Comparison of ENCODE assay signal across 14 mouse cellular contexts in genomic region chr10:20398224-20398623, GRCm38 (mm10). TPM values are rescaled to one million over a fixed set of nuclear protein-coding genes. Genes with fewer than 3 reads are reported as not detected.
DNase-seq lines count a peak whose midpoint lies in the region; ATAC-seq lines count a peak whose summit lies in the region.
"Had no signal": no experiment of that assay in that cellular context is flagged by ENCODE, and none has a peak within 500 bp of the region (broad histone marks: within the 10 kb centered on the region; RNA-seq: fewer than 3 reads in every experiment).

No protein-coding gene starts in this region.

- H3K9ac ChIP-seq in heart, embryonic 15.5 days: no peak overlapping the region
- no peak overlapping the region for H3K9ac ChIP-seq in midbrain, embryonic 15.5 days
- H3K9ac ChIP-seq: neural tube, embryonic 15.5 days had no signal

- no peak for ATAC-seq in heart, embryonic 15.5 days (replicated peaks; ENCODE audit: insufficient number of reproducible peaks, insufficient read depth, low FRiP score, low read depth)
- ATAC-seq in megakaryocyte, adult 5-6 weeks (ENCODE audit: poor library complexity, severe bottlenecking): peak; percentile 83
- no peak for ATAC-seq in midbrain, embryonic 15.5 days (replicated peaks)

- intact Hi-C loops in gastrocnemius, postnatal 14 days (cut with DNase I; ENCODE audit: low total_unique reads): no loop called here

- no peaks in the 10 kb centered on the region for H3K36me3 ChIP-seq in heart, embryonic 15.5 days
- no peaks in the 10 kb centered on the region for H3K36me3 ChIP-seq in midbrain, embryonic 15.5 days (replicated peaks)
- H3K36me3 ChIP-seq: neural tube, embryonic 15.5 days had no signal

- H3K4me1 ChIP-seq in heart, embryonic 15.5 days (replicated peaks): 0 out of 2 replicates have a peak, but pooled peaks cover 7% of the 10 kb centered on the region
- H3K4me1 ChIP-seq in midbrain, embryonic 15.5 days: no peaks in the 10 kb centered on the region

- 40% methylated on average over 6 of the region's 6 CpGs for WGBS in heart, embryonic 15.5 days
- 87% methylated on average over 6 of the region's 6 CpGs for WGBS in midbrain, embryonic 15.5 days

- H3K27ac ChIP-seq in heart, embryonic 15.5 days: peak overlapping the region; percentile 31; the same call in 1 of the 2 replicates
- H3K27ac ChIP-seq in midbrain, embryonic 15.5 days: no peak overlapping the region
- H3K27ac ChIP-seq: gastrocnemius, adult 2 months; macrophage; neural tube, embryonic 15.5 days had no signal

- H3K4me3 ChIP-seq in heart, embryonic 15.5 days: no peak overlapping the region
- no peak overlapping the region for H3K4me3 ChIP-seq in midbrain, embryonic 15.5 days
- H3K4me3 ChIP-seq: gastrocnemius, adult 2 months; neural tube, embryonic 15.5 days had no signal

- no peak for DNase-seq in heart, postnatal 4 days
- DNase-seq in thymus, postnatal 14 days: peak; percentile 10
- DNase-seq in thymus, postnatal 4 days: no peak
- no peak for DNase-seq in left cerebral cortex, adult 18-20 months (ENCODE audit: low spot score in 2 of 2)
- no peak for DNase-seq in gastrocnemius, postnatal 14 days
- DNase-seq: adrenal gland, adult 2 months; cerebellum, adult 8-10 months; gastrocnemius, adult 2 months; kidney, adult 9 months had no signal

- H3K4me2 ChIP-seq in heart, embryonic 15.5 days: peak overlapping the region; percentile 32; the same call in 1 of the 2 replicates
- no peak overlapping the region for H3K4me2 ChIP-seq in midbrain, embryonic 15.5 days
- H3K4me2 ChIP-seq: neural tube, embryonic 15.5 days had no signal

- no peaks in the 10 kb centered on the region for H3K9me3 ChIP-seq in heart, embryonic 15.5 days (replicated peaks)
- no peaks in the 10 kb centered on the region for H3K9me3 ChIP-seq in midbrain, embryonic 15.5 days
- H3K9me3 ChIP-seq: neural tube, embryonic 15.5 days had no signal

- no peaks in the 10 kb centered on the region for H3K27me3 ChIP-seq in heart, embryonic 15.5 days
- no peaks in the 10 kb centered on the region for H3K27me3 ChIP-seq in midbrain, embryonic 15.5 days (replicated peaks)
- H3K27me3 ChIP-seq: neural tube, embryonic 15.5 days had no signal

RNA-seq across cellular contexts. Expression of gene Mtfr2, which starts 50.7 kb away (rescaled TPM):
- polyA plus RNA-seq in heart, embryonic 15.5 days (2015; fragmentation: Nextera tagmentation; extraction: Ambion mirVana): 1.9 and 2.1 TPM in 2 replicates
- 1 to 10 TPM; 6.4 to 7.6 TPM for total RNA-seq in heart, postnatal 4 days (2021)
- total RNA-seq in megakaryocyte, adult 5-6 weeks (2015): 80.0 and 90.2 TPM in 2 replicates
- total RNA-seq in megakaryocyte, adult 5-6 weeks (2017): 13.3 and 18.5 TPM in 2 replicates
- under 1 TPM; 0.53 to 0.54 TPM for total RNA-seq in left cerebral cortex, adult 18-20 months (2021)
- under 1 TPM; 0.62 to 0.88 TPM for total RNA-seq in gastrocnemius, postnatal 14 days (2021)
- polyA plus RNA-seq in midbrain, embryonic 15.5 days (2015; fragmentation: Nextera tagmentation; extraction: Ambion mirVana): 0.38 and 0.50 TPM in 2 replicates
- total RNA-seq: gastrocnemius, adult 2 months had no signal
